Mouse (Mus musculus) ES-E14 (cell line): Measurements from ENCODE around the gene Zfp87. TPM values are rescaled to one million over a fixed set of nuclear protein-coding genes. Genes with fewer than 3 reads are reported as not detected.

ENCODE experiments used
- DNase-seq: peaks from one replicate; pipeline ENCODE4 v3.0.0-alpha.2; 2013; ENCODE audit warnings: low read depth, low spot score
- H3K27ac ChIP-seq: 2 replicates; pipeline ENCODE4 v1.5.1; 2012; ENCODE audit warnings: low read depth, mild to moderate bottlenecking, low read length, moderate library complexity, mixed read lengths; ENCODE audit not compliant: poor library complexity, insufficient read depth, severe bottlenecking
- H3K36me3 ChIP-seq: 2 replicates; pipeline ENCODE4 v1.6.1; 2012; ENCODE audit warnings: mild to moderate bottlenecking, low read length, moderate library complexity, mixed read lengths; ENCODE audit not compliant: control insufficient read depth, poor library complexity, insufficient read depth, severe bottlenecking
- H3K4me1 ChIP-seq, 2 experiments: fragments of 150-350 bp in 1 of 2; sonication (generic) in 1 of 2; 2 replicates each; pipeline ENCODE4 v1.6.1; 2012; ENCODE audit warnings: low read length in 2 of 2, mild to moderate bottlenecking in 1 of 2, mixed read lengths in 1 of 2; ENCODE audit not compliant: control insufficient read depth in 2 of 2, insufficient read depth in 2 of 2, poor library complexity in 1 of 2
- H3K4me3 ChIP-seq, 2 experiments: fragments of 150-350 bp in 1 of 2; sonication (generic) in 1 of 2; 2 replicates each; pipeline ENCODE4 v1.5.1; 2012; ENCODE audit warnings: low read length in 2 of 2, low read depth in 1 of 2, mild to moderate bottlenecking in 1 of 2, mixed read lengths in 1 of 2; ENCODE audit not compliant: insufficient read depth in 1 of 2, poor library complexity in 1 of 2, severe bottlenecking in 1 of 2
- H3K9ac ChIP-seq: 2 replicates; pipeline ENCODE4 v1.6.1; 2012; ENCODE audit warnings: low read depth, mild to moderate bottlenecking, low read length, mixed read lengths; ENCODE audit not compliant: poor library complexity, insufficient read depth, severe bottlenecking
- H3K9me3 ChIP-seq: fragments of 150-350 bp; sonication (generic); 2 replicates; pipeline ENCODE4 v1.6.1; 2012; ENCODE audit warnings: low read depth, mild to moderate bottlenecking, low read length; ENCODE audit not compliant: control insufficient read depth, insufficient read depth
- CHD2 ChIP-seq: IDR thresholded peaks from 2 replicates; pipeline ENCODE4 v1.6.1; 2014; ENCODE audit warnings: mild to moderate bottlenecking, low read depth, low read length, inconsistent platforms
- HCFC1 ChIP-seq: IDR thresholded peaks from 2 replicates; pipeline ENCODE4 v1.6.1; 2012; ENCODE audit warnings: low read length, inconsistent platforms, borderline replicate concordance; ENCODE audit not compliant: insufficient read depth
- MAFK ChIP-seq: IDR thresholded peaks from 2 replicates; pipeline ENCODE4 v1.6.1; 2014; ENCODE audit warnings: mild to moderate bottlenecking, low read depth, low read length, inconsistent platforms; ENCODE audit not compliant: insufficient read depth
- ZC3H11A ChIP-seq: IDR thresholded peaks from 2 replicates; pipeline ENCODE4 v1.6.1; 2012; ENCODE audit warnings: low read depth, mild to moderate bottlenecking, inconsistent platforms, low read length, borderline replicate concordance
- ZNF384 ChIP-seq: IDR thresholded peaks from 2 replicates; pipeline ENCODE4 v1.6.1; 2012; ENCODE audit warnings: low read depth, low read length, inconsistent platforms
- in situ Hi-C, 2 experiments: fragments of 600-800 bp; cut with MboI; formaldehyde crosslinking; loops; one replicate each; pipeline ENCODE4 v1.15.1; 2025; ENCODE audit warnings: low sequenced_read_pairs in 2 of 2, inconsistent platforms in 1 of 2; ENCODE audit not compliant: unreplicated experiment in 2 of 2
- total RNA-seq: library from RNA; depleted of rRNA; stranded (reverse); fragments of 300-350 nt; gene quantifications from 2 replicates; pipeline ENCODE4 v1.2.3, GENCODE M21; 2012

The Zfp87 gene
- total RNA-seq, 1 experiment, result 14.6 TPM

DNA sequence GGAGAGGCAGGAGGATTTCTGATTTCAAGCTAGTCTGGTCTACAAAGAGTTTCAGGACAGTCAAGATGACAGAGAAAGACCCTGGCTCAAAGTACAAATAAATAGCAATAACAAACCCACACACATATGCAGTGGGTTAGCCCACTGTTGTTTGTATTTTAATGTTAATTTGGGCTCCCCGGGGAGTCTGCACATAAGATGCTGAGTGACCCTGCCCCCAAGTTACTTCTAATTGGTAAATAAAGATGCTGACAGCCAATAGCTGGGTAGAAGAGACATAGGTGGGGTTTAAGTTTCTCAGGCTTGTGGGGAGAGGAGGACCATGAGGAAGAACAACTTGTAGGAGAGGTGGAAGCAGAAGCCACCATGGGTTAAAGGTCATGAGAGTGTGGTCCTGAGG is 20.0 kb upstream of the Zfp87 start:
- H3K9ac ChIP-seq, result no peak overlapping the region
- DNase-seq, result no peak
- H3K27ac ChIP-seq, result no peak overlapping the region
- no peak overlapping the region for H3K4me3 ChIP-seq
- H3K9me3 ChIP-seq, result no peaks in the 10 kb centered on the region
- no peak for TF ChIP-seq HCFC1
- TF ChIP-seq ZC3H11A, result no peak
- TF ChIP-seq MAFK, result no peak
- TF ChIP-seq CHD2, result no peak
- TF ChIP-seq ZNF384, result no peak
- in situ Hi-C loops, result no loop called here
- H3K36me3 ChIP-seq, result peaks cover 2% of the 10 kb centered on the region; the same call in 1 of the 2 replicates
- H3K4me1 ChIP-seq, result peaks cover 0 to 4% of the 10 kb centered on the region in 2 experiments; a peak in 2 of 4 replicates

DNA sequence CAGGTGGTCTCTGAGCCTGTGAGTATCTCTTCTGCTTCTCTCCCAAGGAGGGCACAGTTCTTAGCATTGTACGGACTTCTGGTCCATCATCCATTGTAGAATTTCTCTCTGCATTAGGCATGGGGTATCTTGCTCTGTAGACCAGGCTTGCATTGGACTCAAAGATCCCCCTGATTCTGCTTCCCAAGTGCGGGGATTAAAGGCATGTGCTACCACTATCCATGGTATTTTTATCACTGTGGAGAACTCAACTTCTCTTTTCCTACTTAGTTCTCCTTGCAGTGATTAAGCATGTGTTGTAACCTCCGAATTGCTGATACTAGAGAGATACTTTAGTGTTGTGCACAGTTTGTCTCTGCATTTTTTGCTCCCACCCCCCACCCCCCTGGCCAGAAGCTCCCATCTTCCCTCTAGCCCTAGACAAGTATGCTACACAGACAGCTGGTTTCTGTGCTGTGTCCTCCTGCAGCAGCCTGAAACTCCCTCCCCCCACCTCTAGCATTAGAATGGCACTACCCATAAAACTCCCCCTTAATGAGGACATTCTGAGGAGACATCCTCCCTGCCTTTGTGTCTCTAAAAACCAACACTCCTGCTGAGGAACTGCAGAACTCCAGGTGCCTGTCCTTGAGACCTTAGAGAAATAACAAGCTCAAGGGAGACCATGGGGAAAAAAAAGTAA is 1.2 kb upstream of the Zfp87 start:
- H3K27ac ChIP-seq, result no peak overlapping the region
- in situ Hi-C loops, result no loop called here
- TF ChIP-seq ZNF384 (no peak), MAFK (no peak), CHD2 (no peak), HCFC1 (no peak), ZC3H11A (no peak)
- peaks cover 5 to 12% of the 10 kb centered on the region in 2 experiments; a peak in 3 of 4 replicates for H3K4me1 ChIP-seq
- H3K9me3 ChIP-seq, result no peaks in the 10 kb centered on the region
- H3K36me3 ChIP-seq, result no peaks in the 10 kb centered on the region
- no peak overlapping the region for H3K4me3 ChIP-seq
- DNase-seq, result no peak
- no peak overlapping the region for H3K9ac ChIP-seq

DNA sequence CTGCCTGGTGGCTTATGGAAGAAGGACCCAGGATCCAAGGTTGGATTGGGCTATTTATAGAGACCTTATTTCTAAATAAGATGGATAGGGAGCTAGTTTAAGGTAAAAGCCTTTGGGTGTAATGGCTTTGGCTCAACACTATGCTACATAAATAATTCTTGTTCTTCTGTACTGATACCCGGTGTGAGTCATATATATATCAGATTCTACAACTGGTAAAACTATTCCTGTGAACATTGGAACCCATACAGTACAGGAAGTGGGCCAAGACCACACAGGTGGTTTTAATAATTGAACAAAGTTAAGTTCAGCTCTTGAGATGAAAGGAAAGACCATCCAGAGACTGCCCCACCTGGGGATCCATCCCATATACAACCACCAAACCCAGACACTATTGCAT is 25.1 kb downstream of the Zfp87 start:
- in situ Hi-C loops, result no loop called here

DNA sequence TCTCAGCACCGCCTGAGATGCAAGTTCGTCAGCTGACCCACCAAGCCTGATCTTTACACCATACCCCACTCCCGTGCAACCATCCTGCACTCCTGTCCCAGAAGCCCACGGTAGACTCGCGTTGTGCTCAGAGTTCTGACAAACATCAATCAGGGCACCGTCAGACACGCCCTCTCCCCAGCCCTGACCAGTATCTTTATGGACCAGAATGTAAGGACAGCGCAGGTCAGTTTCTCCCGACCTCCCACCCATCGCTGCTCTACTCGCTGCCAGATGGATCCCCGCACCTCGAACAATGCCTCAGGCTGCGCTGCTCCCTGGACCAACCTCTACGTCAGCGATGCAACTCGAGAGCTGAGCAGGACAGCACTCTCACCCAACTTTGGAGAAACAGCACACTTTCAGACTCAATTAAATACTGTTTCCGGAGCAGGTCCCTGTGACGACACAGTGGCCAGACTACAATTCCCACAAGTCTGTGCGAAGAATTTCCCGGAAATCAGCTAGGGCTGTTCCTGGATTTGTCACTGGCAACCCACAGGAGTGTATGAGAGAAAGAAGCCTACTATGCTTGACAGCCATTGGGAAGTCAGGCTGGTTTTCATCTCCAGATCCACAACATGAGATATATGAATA is 25.8 kb downstream of the Zfp87 start, which contains the start of gene Zfp58:
Zfp58 (minus strand) TSS at position 472 of the 636 bp plus-strand sequence.
- Histone ChIP-seq H3K27ac (no peak within 1 kb of the TSS; the same call in 1 of the 2 replicates), H3K36me3 (no peaks in the 10 kb centered on the region), H3K4me1 (peaks cover 0 to 2% of the 10 kb centered on the region in 2 experiments; a peak in 1 of 4 replicates), H3K4me3 (peak within 1 kb of the TSS; percentile 88 to 98), H3K9ac (peak within 1 kb of the TSS; percentile 81), H3K9me3 (no peaks in the 10 kb centered on the region)
- peak; percentile 82 for DNase-seq
- in situ Hi-C loops, result no loop called here
- TF ChIP-seq MAFK (no peak), CHD2 (no peak), HCFC1 (peak; percentile 92)

More for the DNA sequence above, 25.1 kb downstream of the Zfp87 start:
- DNase-seq, result no peak
- Histone ChIP-seq H3K9me3 (no peaks in the 10 kb centered on the region), H3K27ac (no peak overlapping the region), H3K4me3 (no peak overlapping the region), H3K4me1 (peaks cover 0 to 2% of the 10 kb centered on the region in 2 experiments; a peak in 1 of 4 replicates), H3K9ac (no peak overlapping the region), H3K36me3 (no peaks in the 10 kb centered on the region)
- TF ChIP-seq MAFK (no peak), CHD2 (no peak), ZNF384 (no peak), ZC3H11A (no peak)
